Mouse (Mus musculus) v-Abl transformed pro-B cells (cell line): ENCODE data around the gene Col5a3.

Source experiments
- in situ Hi-C, 2 experiments: fragments of 400-800 bp; cut with MboI; formaldehyde crosslinking; loops; one replicate each; pipeline ENCODE4 v1.15.1; 2025; ENCODE audit not compliant: unreplicated experiment in 2 of 2

The Col5a3 gene

GRCm38 (mm10) chr9:20754335-20754734, 60.5 kb downstream of the Col5a3 start:
- in situ Hi-C loops: no loop called here

- in situ Hi-C loops: no loop called here
Observed at GRCm38 (mm10) chr9:20751477-20752029, 63.3 kb downstream of the Col5a3 start.

- in situ Hi-C loops: loop anchor here (25.0 kb wide), 2 partner anchors 88 to 388 kb away; partner anchors contain the start of genes Cdc37 (in 2 of the 2) and Tyk2 (in 2 of the 2)
Observed at GRCm38 (mm10) chr9:20749213-20749612, 65.7 kb downstream of the Col5a3 start.

GRCm38 (mm10) chr9:20748540-20748939, 66.3 kb downstream of the Col5a3 start:
- in situ Hi-C loops: loop anchor here (25.0 kb wide), 2 partner anchors 89 to 389 kb away; partner anchors contain the start of genes Cdc37 (in 2 of the 2) and Tyk2 (in 2 of the 2)

- in situ Hi-C loops: loop anchor here (25.0 kb wide), 2 partner anchors 90 to 390 kb away; partner anchors contain the start of genes Cdc37 (in 2 of the 2) and Tyk2 (in 2 of the 2)
Observed at GRCm38 (mm10) chr9:20747682-20748081, 67.2 kb downstream of the Col5a3 start.

- in situ Hi-C loops: loop anchor here (25.0 kb wide), 2 partner anchors 91 to 391 kb away; partner anchors contain the start of genes Cdc37 (in 2 of the 2) and Tyk2 (in 2 of the 2)
Observed at GRCm38 (mm10) chr9:20746017-20746660, 68.7 kb downstream of the Col5a3 start, which contains the start of gene Olfm2. Gene Olfm2, minus strand, starts transcription at chr9:20746349.

GRCm38 (mm10) chr9:20745129-20745966, 69.5 kb downstream of the Col5a3 start:
- in situ Hi-C loops: loop anchor here (25.0 kb wide), 2 partner anchors 92 to 392 kb away; partner anchors contain the start of genes Cdc37 (in 2 of the 2) and Tyk2 (in 2 of the 2)

GRCm38 (mm10) chr9:20743946-20744738, 70.7 kb downstream of the Col5a3 start:
- in situ Hi-C loops: loop anchor here (5.0 to 25.0 kb wide), 3 partner anchors 93 to 393 kb away; partner anchors contain the start of genes Cdc37 (in 2 of the 2) and Tyk2 (in 2 of the 2)

GRCm38 (mm10) chr9:20740407-20740806, 74.5 kb downstream of the Col5a3 start:
- in situ Hi-C loops: loop anchor here (5.0 to 25.0 kb wide), 3 partner anchors 97 to 397 kb away; partner anchors contain the start of genes Cdc37 (in 2 of the 2) and Tyk2 (in 2 of the 2)

GRCm38 (mm10) chr9:20738251-20738999, 76.4 kb downstream of the Col5a3 start:
- in situ Hi-C loops: loop anchor here (5.0 to 25.0 kb wide), 5 partner anchors 99 to 399 kb away; partner anchors contain the start of genes Cdc37 (in 2 of the 2) and Tyk2 (in 2 of the 2)

GRCm38 (mm10) chr9:20737227-20737626, 77.6 kb downstream of the Col5a3 start:
- in situ Hi-C loops: loop anchor here (5.0 to 25.0 kb wide), 5 partner anchors 100 to 400 kb away; partner anchors contain the start of genes Cdc37 (in 2 of the 2) and Tyk2 (in 2 of the 2)

GRCm38 (mm10) chr9:20734692-20735091, 80.2 kb downstream of the Col5a3 start:
- in situ Hi-C loops: loop anchor here (5.0 to 25.0 kb wide), 5 partner anchors 103 to 403 kb away; partner anchors contain the start of genes Cdc37 (in 2 of the 2) and Tyk2 (in 2 of the 2)

GRCm38 (mm10) chr9:20731797-20732196, 83.1 kb downstream of the Col5a3 start:
- in situ Hi-C loops: loop anchor here (10.0 to 25.0 kb wide), 4 partner anchors 106 to 406 kb away; partner anchors contain the start of genes Cdc37 (in 2 of the 2) and Tyk2 (in 2 of the 2)

GRCm38 (mm10) chr9:20729451-20729850, 85.4 kb downstream of the Col5a3 start:
- in situ Hi-C loops: loop anchor here (25.0 kb wide), 2 partner anchors 108 to 408 kb away; partner anchors contain the start of genes Cdc37 (in 2 of the 2) and Tyk2 (in 2 of the 2)

- in situ Hi-C loops: loop anchor here (25.0 kb wide), 2 partner anchors 110 to 410 kb away; partner anchors contain the start of genes Cdc37 (in 2 of the 2) and Tyk2 (in 2 of the 2)
Observed at GRCm38 (mm10) chr9:20727601-20728113, 87.2 kb downstream of the Col5a3 start.

GRCm38 (mm10) chr9:20726859-20727600, 87.8 kb downstream of the Col5a3 start:
- in situ Hi-C loops: loop anchor here (25.0 kb wide), 2 partner anchors 110 to 410 kb away; partner anchors contain the start of genes Cdc37 (in 2 of the 2) and Tyk2 (in 2 of the 2)
